Mouse (Mus musculus) heart, adult 2 months (tissue): ENCODE measurements around the gene Pkd2l1.

ENCODE experiments used
- CTCF ChIP-seq: fragments of 200-600 bp; IDR thresholded peaks from 2 replicates; pipeline ENCODE4 v1.8.1; 2022; ENCODE audit warnings: antibody characterized with exemption, mild to moderate bottlenecking, moderate library complexity
- EP300 ChIP-seq: fragments of 200-500 bp; IDR thresholded peaks from 2 replicates; pipeline ENCODE4 v1.6.1; 2011; ENCODE audit warnings: low read depth, low read length, control low read depth; ENCODE audit not compliant: insufficient read depth
- POLR2A ChIP-seq: fragments of 200-500 bp; IDR thresholded peaks from 2 replicates; pipeline ENCODE4 v1.6.1; 2011; ENCODE audit warnings: mild to moderate bottlenecking, low read depth, low read length, control low read depth; ENCODE audit not compliant: insufficient read depth

- TF ChIP-seq POLR2A (no peak), CTCF (no peak), EP300 (no peak)
Observed at GRCm38 (mm10) chr19:44238906-44239305, 46.7 kb upstream of the Pkd2l1 start.
